In genomic region chr7:116153781-116154368, GRCm38 (mm10) we compare ENCODE assay signal across 13 mouse cellular contexts.
"Had no signal": no experiment of that assay in that cellular context is flagged by ENCODE, and none has a peak within 500 bp of the region (broad histone marks: within the 10 kb centered on the region; RNA-seq: fewer than 3 reads in every experiment).

No protein-coding gene starts in this region.

- DNase-seq: kidney, adult 9 months; kidney, postnatal 14 days; kidney, postnatal 4 days; left cerebral cortex, postnatal 4 days; liver, embryonic 13.5 days; lung, adult 2 months; lung, postnatal 14 days; lung, postnatal 4 days; right cerebral cortex, adult 18-20 months; right cerebral cortex, postnatal 14 days; right cerebral cortex, postnatal 4 days; thymus, postnatal 25 days had no signal

- ATAC-seq: midbrain, embryonic 15.5 days had no signal
